Mouse (Mus musculus): ENCODE results near the gene Ccdc185.

GRCm38 (mm10) chr1:182763716-182764461 lies 14.9 kb upstream of the Ccdc185 start, which contains the start of gene Susd4:
- no peak for TF ChIP-seq EP300 (optimal IDR thresholded peaks at IDR 0.05)
- peak; percentile 39 for TF ChIP-seq CTCF (IDR thresholded peaks at IDR 0.05; ENCODE audit: low read depth)
